Mouse (Mus musculus): ENCODE measurements around the gene Foxred1.

DNA sequence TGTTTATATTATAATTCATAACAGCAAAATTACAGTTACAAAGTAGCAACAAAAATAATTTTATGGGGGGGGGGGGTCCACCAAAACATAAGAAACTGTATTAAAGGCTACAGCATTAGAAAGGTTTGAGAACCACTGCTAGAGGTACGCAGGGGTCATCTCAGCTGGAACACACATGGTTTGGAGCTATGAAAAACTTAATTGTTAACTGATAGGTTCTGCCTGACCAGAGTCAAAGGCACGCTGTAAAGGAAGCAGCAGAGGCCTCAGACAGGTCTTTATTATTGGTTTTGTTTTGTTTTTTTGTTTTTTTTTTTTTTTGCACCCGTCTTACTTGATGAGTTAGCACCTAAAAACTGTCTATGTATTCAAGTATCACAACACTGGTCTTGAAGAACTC lies 52.4 kb downstream of the Foxred1 start:
- TF ChIP-seq CTCF (IDR thresholded peaks at IDR 0.05; ENCODE audit: low read depth), result no peak
- no peak for TF ChIP-seq EP300 (IDR thresholded peaks at IDR 0.05; ENCODE audit: low read depth)

Data from liver, embryonic 14.5 days (tissue).